ENCODE assay signal across 8 mouse cellular contexts in genomic region chr12:112659109-112659508, GRCm38 (mm10). TPM values are rescaled to one million over a fixed set of nuclear protein-coding genes. Genes with fewer than 3 reads are reported as not detected.
DNase-seq lines count a peak whose midpoint lies in the region; ATAC-seq and TF ChIP-seq lines count a peak whose summit lies in the region.

No protein-coding gene starts in this region.

- no peaks in the 10 kb centered on the region for H3K9me3 ChIP-seq in kidney, postnatal 0 days (replicated peaks; ENCODE audit: low read length)

- no peak for TF ChIP-seq POLR2A in thymus, adult 2 months (IDR thresholded peaks at IDR 0.05; ENCODE audit: control insufficient read depth, extremely low read depth, insufficient read depth, low read length, poor library complexity)
- TF ChIP-seq POLR2A in cortical plate, adult 2 months (IDR thresholded peaks at IDR 0.05; ENCODE audit: extremely low read depth, insufficient read depth, low read length): no peak

- no peaks in the 10 kb centered on the region for H3K4me1 ChIP-seq in thymus, adult 2 months (replicated peaks; ENCODE audit: control insufficient read depth, insufficient read depth, low read length)
- no peaks in the 10 kb centered on the region for H3K4me1 ChIP-seq in cortical plate, adult 2 months (ENCODE audit: control insufficient read depth, insufficient read depth, low read length)
- peaks cover 19% of the 10 kb centered on the region; the same call in 1 of the 2 replicates for H3K4me1 ChIP-seq in kidney, postnatal 0 days (replicated peaks; ENCODE audit: insufficient read depth, low read length)

- TF ChIP-seq CTCF in thymus, adult 2 months (IDR thresholded peaks at IDR 0.05; ENCODE audit: borderline replicate concordance, control insufficient read depth, extremely low read depth, insufficient read depth, low read length, poor library complexity): 0 out of 2 replicates have a peak, but pooled peaks have one; percentile 30
- 0 out of 2 replicates have a peak, but pooled peaks have one; percentile 14 for TF ChIP-seq CTCF in cortical plate, adult 2 months (IDR thresholded peaks at IDR 0.05; ENCODE audit: extremely low read depth, insufficient read depth, low read length)
- peak; percentile 57 for TF ChIP-seq CTCF in kidney, postnatal 0 days (IDR thresholded peaks at IDR 0.05; ENCODE audit: low read depth)

- H3K9ac ChIP-seq in kidney, postnatal 0 days (ENCODE audit: low read depth, low read length): no peak overlapping the region

- no peak overlapping the region for H3K4me2 ChIP-seq in kidney, postnatal 0 days (ENCODE audit: low read length)

- H3K4me3 ChIP-seq in thymus, adult 2 months (ENCODE audit: control insufficient read depth, insufficient read depth, low read length): no peak overlapping the region
- no peak overlapping the region for H3K4me3 ChIP-seq in cortical plate, adult 2 months (ENCODE audit: insufficient read depth, low read length)
- H3K4me3 ChIP-seq in kidney, postnatal 0 days (replicated peaks; ENCODE audit: low read depth, low read length): no peak overlapping the region

- peak; percentile 49 to 56 for DNase-seq in frontal cortex, postnatal 25 days (ENCODE audit: low spot score in 2 of 2)
- peak; percentile 70 for DNase-seq in thymus, adult 2 months
- no peak for DNase-seq in thymus, adult 18-20 months
- DNase-seq in kidney, postnatal 0 days (ENCODE audit: low spot score): no peak
- no peak for DNase-seq in yolk sac, embryonic 10.5 days (ENCODE audit: low spot score)

- 95% methylated on average over 6 of the region's 6 CpGs for WGBS in thymus, adult 2 months
- 78% methylated on average over 6 of the region's 6 CpGs for WGBS in kidney, postnatal 0 days

- ATAC-seq in frontal cortex, adult (ENCODE audit: low TSS enrichment): no peak
- no peak for ATAC-seq in kidney, postnatal 0 days (replicated peaks; ENCODE audit: low FRiP score, low read depth)
- ATAC-seq in megakaryocyte progenitor cell, adult 5-6 weeks (replicated peaks; ENCODE audit: poor library complexity): peak; percentile 61; the same call in 1 of the 2 replicates

- H3K27me3 ChIP-seq in thymus, adult 2 months (ENCODE audit: control insufficient read depth, insufficient read depth, low read length): no peaks in the 10 kb centered on the region
- H3K27me3 ChIP-seq in kidney, postnatal 0 days (ENCODE audit: insufficient read depth, low read length): no peaks in the 10 kb centered on the region

- no peak overlapping the region for H3K27ac ChIP-seq in thymus, adult 2 months (ENCODE audit: control insufficient read depth, insufficient read depth, low read length)
- H3K27ac ChIP-seq in cortical plate, adult 2 months (ENCODE audit: insufficient read depth, low read length): no peak overlapping the region
- no peak overlapping the region for H3K27ac ChIP-seq in kidney, postnatal 0 days

- peaks cover 50% of the 10 kb centered on the region for H3K36me3 ChIP-seq in thymus, adult 2 months (ENCODE audit: control insufficient read depth, insufficient read depth, low read length)
- H3K36me3 ChIP-seq in kidney, postnatal 0 days (ENCODE audit: insufficient read depth, low read length): peaks cover 79% of the 10 kb centered on the region

RNA-seq across cellular contexts. Expression of gene Siva1, which starts 14.6 kb away (rescaled TPM):
- 131 and 134 TPM in 2 replicates for polyA plus RNA-seq in thymus, adult 2 months (2012; rRNA removed)
- 25.6 and 29.3 TPM in 2 replicates for polyA plus RNA-seq in cortical plate, adult 2 months (2012; rRNA removed)
- 202 and 209 TPM in 2 replicates for polyA plus RNA-seq in kidney, postnatal 0 days (2015; fragmentation: Nextera tagmentation; extraction: Ambion mirVana)
- 163 and 168 TPM in 2 replicates for total RNA-seq in megakaryocyte progenitor cell, adult 5-6 weeks (2015)
- total RNA-seq in megakaryocyte progenitor cell, adult 5-6 weeks (2017): 291 and 325 TPM in 2 replicates

RNA-seq across cellular contexts. Expression of gene Akt1, which starts 15.6 kb away (rescaled TPM):
- polyA plus RNA-seq in thymus, adult 2 months (2012; rRNA removed): 220 and 229 TPM in 2 replicates
- 168 and 178 TPM in 2 replicates for polyA plus RNA-seq in cortical plate, adult 2 months (2012; rRNA removed)
- 72.5 and 114 TPM in 2 replicates for polyA plus RNA-seq in kidney, postnatal 0 days (2015; fragmentation: Nextera tagmentation; extraction: Ambion mirVana)
- total RNA-seq in megakaryocyte progenitor cell, adult 5-6 weeks (2015): 84.3 and 85.6 TPM in 2 replicates
- total RNA-seq in megakaryocyte progenitor cell, adult 5-6 weeks (2017): 74.8 and 96.1 TPM in 2 replicates

RNA-seq across cellular contexts. Expression of gene Zbtb42, which starts 19.5 kb away (rescaled TPM):
- polyA plus RNA-seq in thymus, adult 2 months (2012; rRNA removed): 15.9 and 17.8 TPM in 2 replicates
- 1.3 and 1.7 TPM in 2 replicates for polyA plus RNA-seq in cortical plate, adult 2 months (2012; rRNA removed)
- 5.9 and 6.7 TPM in 2 replicates for polyA plus RNA-seq in kidney, postnatal 0 days (2015; fragmentation: Nextera tagmentation; extraction: Ambion mirVana)
- total RNA-seq in megakaryocyte progenitor cell, adult 5-6 weeks (2015): 1.8 and 2.1 TPM in 2 replicates
- 0.54 and 0.92 TPM in 2 replicates for total RNA-seq in megakaryocyte progenitor cell, adult 5-6 weeks (2017)

RNA-seq across cellular contexts. Expression of gene Adssl1, which starts 39.3 kb away (rescaled TPM):
- polyA plus RNA-seq in thymus, adult 2 months (2012; rRNA removed): 10.9 and 14.2 TPM in 2 replicates
- polyA plus RNA-seq in cortical plate, adult 2 months (2012; rRNA removed): 38.0 and 44.6 TPM in 2 replicates
- 13.4 and 14.5 TPM in 2 replicates for polyA plus RNA-seq in kidney, postnatal 0 days (2015; fragmentation: Nextera tagmentation; extraction: Ambion mirVana)
- total RNA-seq in megakaryocyte progenitor cell, adult 5-6 weeks (2015): 113 and 131 TPM in 2 replicates
- total RNA-seq in megakaryocyte progenitor cell, adult 5-6 weeks (2017): 113 and 126 TPM in 2 replicates

Comparison
In these comparisons a context has a peak if more than half of its experiments do, and no peak if none do; other contexts are left out.
1. DNase-seq: peak in frontal cortex, postnatal 25 days (2 of 2) and thymus, adult 2 months (single experiment); none in thymus, adult 18-20 months (0 of 2), kidney, postnatal 0 days (single experiment) and yolk sac, embryonic 10.5 days (single experiment).
2. Peak in every context shown above with its lines, with median percentiles within 50 percentile points of each other: CTCF ChIP-seq.